Mouse (Mus musculus) right cerebral cortex, postnatal 14 days (tissue): Measurements from ENCODE around the gene Nup98.
A peak's percentile ranks its signal among the peaks of the same experiment; 100 is the strongest.

Experiments
- DNase-seq: peaks from one replicate; pipeline ENCODE4 v3.0.0; 2022

The Nup98 gene

GRCm38 (mm10) chr7:102209756-102210721 is at the start of gene Nup98, which contains the start of gene Pgap2:
Nup98 (minus strand) TSS chr7:102210176.
Pgap2 (plus strand) TSS chr7:102210208.
- peak; percentile 99 for DNase-seq

- DNase-seq, result no peak
Observed at GRCm38 (mm10) chr7:102258753-102259152, 48.8 kb upstream of the Nup98 start.

- peak; percentile 85 for DNase-seq
Observed at GRCm38 (mm10) chr7:102258189-102258588, 48.2 kb upstream of the Nup98 start.

GRCm38 (mm10) chr7:102256636-102257035 is 46.7 kb upstream of the Nup98 start:
- DNase-seq, result no peak

GRCm38 (mm10) chr7:102255954-102256353 is 46.0 kb upstream of the Nup98 start, which contains the start of gene Rhog:
Rhog (minus strand) TSS chr7:102256054.
- no peak for DNase-seq

- no peak for DNase-seq
Observed at GRCm38 (mm10) chr7:102253631-102254030, 43.7 kb upstream of the Nup98 start.

GRCm38 (mm10) chr7:102250631-102251214 is 40.7 kb upstream of the Nup98 start:
- peak; percentile 87 for DNase-seq

GRCm38 (mm10) chr7:102249896-102250630 is 40.1 kb upstream of the Nup98 start:
- peak; percentile 40 for DNase-seq

GRCm38 (mm10) chr7:102249531-102249895 is 39.5 kb upstream of the Nup98 start:
- no peak for DNase-seq

GRCm38 (mm10) chr7:102248691-102249404 is 38.9 kb upstream of the Nup98 start:
- DNase-seq, result no peak

GRCm38 (mm10) chr7:102246956-102247797 is 37.2 kb upstream of the Nup98 start:
- no peak for DNase-seq

GRCm38 (mm10) chr7:102246265-102246664 is 36.3 kb upstream of the Nup98 start:
- DNase-seq, result no peak

GRCm38 (mm10) chr7:102245775-102246174 is 35.8 kb upstream of the Nup98 start:
- no peak for DNase-seq

- DNase-seq, result no peak
Observed at GRCm38 (mm10) chr7:102244782-102245535, 35.0 kb upstream of the Nup98 start.

GRCm38 (mm10) chr7:102243870-102244269 is 33.9 kb upstream of the Nup98 start:
- no peak for DNase-seq

- no peak for DNase-seq
Observed at GRCm38 (mm10) chr7:102242917-102243316, 32.9 kb upstream of the Nup98 start.

GRCm38 (mm10) chr7:102242371-102242770 is 32.4 kb upstream of the Nup98 start:
- no peak for DNase-seq

GRCm38 (mm10) chr7:102239591-102239990 is 29.6 kb upstream of the Nup98 start:
- no peak for DNase-seq

GRCm38 (mm10) chr7:102238686-102239286 is 28.8 kb upstream of the Nup98 start:
- no peak for DNase-seq

- DNase-seq, result no peak
Observed at GRCm38 (mm10) chr7:102233059-102233458, 23.1 kb upstream of the Nup98 start.
